Mouse (Mus musculus): Measurements from ENCODE around the gene Mab21l2. TPM values are rescaled to one million over a fixed set of nuclear protein-coding genes. Genes with fewer than 3 reads are reported as not detected.

The Mab21l2 gene
- polyA plus RNA-seq, 1 experiment = not detected

DNA sequence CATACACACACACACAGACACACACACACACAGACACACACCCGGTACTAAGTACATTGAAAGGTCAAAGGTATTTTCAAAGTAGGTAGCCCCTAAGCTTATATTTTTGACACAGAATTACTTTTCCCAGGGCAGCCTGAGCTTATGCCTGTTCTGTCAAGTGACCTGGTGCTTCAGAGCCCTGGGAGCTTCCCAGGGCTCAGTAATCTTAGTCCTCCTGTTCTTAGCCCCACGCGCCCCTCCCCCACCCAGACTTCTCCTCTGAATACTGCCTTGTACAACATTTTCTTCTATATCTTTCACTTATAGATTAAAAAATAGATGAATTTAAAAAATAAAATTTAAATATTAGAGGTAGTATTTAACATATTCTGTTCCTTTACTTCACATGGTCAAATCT is 3.6 kb downstream of the Mab21l2 start:
- no peak overlapping the region for H3K4me3 ChIP-seq (ENCODE audit: low read depth, low read length)
- no peak for TF ChIP-seq CTCF (IDR thresholded peaks at IDR 0.05; ENCODE audit: low read depth, low read length)
- TF ChIP-seq EP300 (IDR thresholded peaks at IDR 0.05; ENCODE audit: insufficient read depth, low read depth, low read length) = no peak
- no peak for TF ChIP-seq POLR2A (IDR thresholded peaks at IDR 0.05; ENCODE audit: insufficient read depth, low read length)
- no peak overlapping the region for H3K27ac ChIP-seq (ENCODE audit: insufficient read depth, low read length)
- H3K27me3 ChIP-seq (ENCODE audit: control insufficient read depth, insufficient read depth, low read length, poor library complexity, severe bottlenecking) = 0 out of 2 replicates have a peak, but pooled peaks cover 2% of the 10 kb centered on the region
- H3K9ac ChIP-seq (ENCODE audit: low read depth, poor library complexity, severe bottlenecking) = no peak overlapping the region
- H3K36me3 ChIP-seq (ENCODE audit: control insufficient read depth, insufficient read depth, low read length, poor library complexity, severe bottlenecking) = no peaks in the 10 kb centered on the region
- no peaks in the 10 kb centered on the region for H3K4me1 ChIP-seq (ENCODE audit: control insufficient read depth, insufficient read depth, low read length)
- H3K9me3 ChIP-seq (replicated peaks; ENCODE audit: control insufficient read depth, insufficient read depth, low read length, poor library complexity, severe bottlenecking) = no peaks in the 10 kb centered on the region

DNA sequence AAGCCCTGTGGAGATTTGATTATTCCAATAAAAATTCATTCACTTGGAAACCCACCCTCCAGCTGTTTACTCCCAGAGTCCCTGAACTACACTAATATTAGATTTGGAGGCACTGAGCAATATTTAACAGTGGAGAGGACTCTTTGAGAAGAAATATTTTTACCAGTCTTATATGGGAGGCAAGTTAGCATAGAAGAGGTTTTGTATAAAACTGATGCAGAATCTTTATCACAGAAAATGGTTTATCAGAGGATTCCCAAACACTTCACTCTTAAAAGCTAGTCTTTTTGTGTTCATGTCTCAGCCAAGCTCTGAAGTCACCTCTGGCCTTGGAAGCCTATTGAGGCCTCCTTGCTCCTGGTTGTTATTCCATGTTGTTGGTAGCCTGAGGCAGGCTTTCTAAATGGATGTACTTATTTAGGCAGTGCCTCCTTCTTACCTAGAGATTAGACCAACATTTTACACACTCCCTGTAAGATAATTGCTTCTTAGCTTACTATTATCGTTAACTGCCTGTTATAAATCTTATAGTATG is 6.5 kb downstream of the Mab21l2 start:
- no peaks in the 10 kb centered on the region for H3K9me3 ChIP-seq (replicated peaks; ENCODE audit: control insufficient read depth, insufficient read depth, low read length, poor library complexity, severe bottlenecking)
- no peak overlapping the region for H3K4me3 ChIP-seq (ENCODE audit: low read depth, low read length)
- H3K9ac ChIP-seq (ENCODE audit: low read depth, poor library complexity, severe bottlenecking) = no peak overlapping the region
- 0 out of 2 replicates have a peak, but pooled peaks cover 2% of the 10 kb centered on the region for H3K27me3 ChIP-seq (ENCODE audit: control insufficient read depth, insufficient read depth, low read length, poor library complexity, severe bottlenecking)
- no peaks in the 10 kb centered on the region for H3K4me1 ChIP-seq (ENCODE audit: control insufficient read depth, insufficient read depth, low read length)
- TF ChIP-seq CTCF (IDR thresholded peaks at IDR 0.05; ENCODE audit: low read depth, low read length) (no peak), EP300 (IDR thresholded peaks at IDR 0.05; ENCODE audit: insufficient read depth, low read depth, low read length) (no peak), POLR2A (IDR thresholded peaks at IDR 0.05; ENCODE audit: insufficient read depth, low read length) (no peak)
- H3K27ac ChIP-seq (ENCODE audit: insufficient read depth, low read length) = no peak overlapping the region
- H3K36me3 ChIP-seq (ENCODE audit: control insufficient read depth, insufficient read depth, low read length, poor library complexity, severe bottlenecking) = no peaks in the 10 kb centered on the region

DNA sequence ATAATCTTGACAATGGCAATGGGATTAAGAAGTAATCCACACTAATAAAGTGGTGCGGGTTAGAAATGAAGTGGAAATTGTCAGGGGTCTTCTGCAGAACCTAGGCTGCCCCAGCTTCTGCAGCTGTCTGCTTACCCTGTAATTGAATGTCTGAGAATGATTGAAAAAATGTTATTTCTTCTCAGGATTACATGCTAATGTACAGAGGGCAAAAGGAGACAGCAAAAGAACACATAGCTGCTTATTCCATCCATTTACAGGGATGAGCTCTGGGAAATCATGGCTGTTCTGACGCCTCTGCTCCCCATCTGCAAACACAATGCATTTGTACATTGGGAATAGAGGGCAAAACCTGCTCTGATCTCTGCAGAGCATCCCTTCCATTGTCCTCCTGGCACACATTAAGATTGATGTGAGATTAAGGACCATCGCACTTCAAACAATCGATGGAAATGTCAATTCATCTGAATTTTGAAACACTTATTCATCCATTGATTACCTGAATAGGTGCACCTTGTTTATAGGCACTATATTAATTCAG is 7.3 kb downstream of the Mab21l2 start:
- Histone ChIP-seq H3K4me3 (ENCODE audit: low read depth, low read length) (no peak overlapping the region), H3K4me1 (ENCODE audit: control insufficient read depth, insufficient read depth, low read length) (no peaks in the 10 kb centered on the region), H3K27me3 (ENCODE audit: control insufficient read depth, insufficient read depth, low read length, poor library complexity, severe bottlenecking) (0 out of 2 replicates have a peak, but pooled peaks cover 2% of the 10 kb centered on the region), H3K9me3 (replicated peaks; ENCODE audit: control insufficient read depth, insufficient read depth, low read length, poor library complexity, severe bottlenecking) (no peaks in the 10 kb centered on the region), H3K36me3 (ENCODE audit: control insufficient read depth, insufficient read depth, low read length, poor library complexity, severe bottlenecking) (no peaks in the 10 kb centered on the region), H3K9ac (ENCODE audit: low read depth, poor library complexity, severe bottlenecking) (no peak overlapping the region), H3K27ac (ENCODE audit: insufficient read depth, low read length) (no peak overlapping the region)
- TF ChIP-seq EP300 (IDR thresholded peaks at IDR 0.05; ENCODE audit: insufficient read depth, low read depth, low read length) (no peak), POLR2A (IDR thresholded peaks at IDR 0.05; ENCODE audit: insufficient read depth, low read length) (no peak), CTCF (IDR thresholded peaks at IDR 0.05; ENCODE audit: low read depth, low read length) (no peak)

DNA sequence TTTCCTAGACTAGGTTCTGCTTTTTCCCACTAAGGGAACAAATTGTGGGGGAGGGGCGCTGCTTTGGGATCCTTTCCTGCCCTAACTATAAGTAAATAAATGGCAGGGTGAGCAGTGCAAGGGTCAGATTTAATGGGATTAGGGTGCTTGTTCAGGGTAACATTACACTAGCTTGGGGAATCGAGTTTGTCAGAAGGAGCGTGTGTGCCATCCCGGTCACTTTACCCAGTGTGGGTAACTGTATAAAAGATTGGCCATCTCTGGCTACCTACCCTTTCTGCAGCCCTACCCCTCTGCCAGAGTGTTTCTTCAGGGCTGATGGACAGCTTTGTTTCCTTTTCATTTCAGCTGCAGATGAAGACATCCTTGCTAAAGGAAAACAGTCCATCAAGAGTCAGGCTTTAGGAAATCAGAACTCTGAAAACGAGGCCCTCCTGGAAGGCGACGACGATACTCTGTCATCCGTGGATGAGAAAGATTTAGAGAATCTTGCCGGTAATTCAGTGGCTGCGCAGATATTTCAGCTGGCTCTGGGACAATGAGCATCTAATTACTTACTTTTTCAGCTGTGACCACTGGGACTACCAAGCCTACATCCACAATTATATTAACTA is 8.8 kb downstream of the Mab21l2 start:
- Histone ChIP-seq H3K4me1 (ENCODE audit: control insufficient read depth, insufficient read depth, low read length) (no peaks in the 10 kb centered on the region), H3K27me3 (ENCODE audit: control insufficient read depth, insufficient read depth, low read length, poor library complexity, severe bottlenecking) (no peaks in the 10 kb centered on the region), H3K36me3 (ENCODE audit: control insufficient read depth, insufficient read depth, low read length, poor library complexity, severe bottlenecking) (no peaks in the 10 kb centered on the region), H3K27ac (ENCODE audit: insufficient read depth, low read length) (no peak overlapping the region; the same call in 1 of the 2 replicates), H3K9ac (ENCODE audit: low read depth, poor library complexity, severe bottlenecking) (no peak overlapping the region), H3K9me3 (replicated peaks; ENCODE audit: control insufficient read depth, insufficient read depth, low read length, poor library complexity, severe bottlenecking) (no peaks in the 10 kb centered on the region), H3K4me3 (ENCODE audit: low read depth, low read length) (no peak overlapping the region)
- no peak for TF ChIP-seq POLR2A (IDR thresholded peaks at IDR 0.05; ENCODE audit: insufficient read depth, low read length)
- TF ChIP-seq CTCF (IDR thresholded peaks at IDR 0.05; ENCODE audit: low read depth, low read length) = no peak
- no peak for TF ChIP-seq EP300 (IDR thresholded peaks at IDR 0.05; ENCODE audit: insufficient read depth, low read depth, low read length)

DNA sequence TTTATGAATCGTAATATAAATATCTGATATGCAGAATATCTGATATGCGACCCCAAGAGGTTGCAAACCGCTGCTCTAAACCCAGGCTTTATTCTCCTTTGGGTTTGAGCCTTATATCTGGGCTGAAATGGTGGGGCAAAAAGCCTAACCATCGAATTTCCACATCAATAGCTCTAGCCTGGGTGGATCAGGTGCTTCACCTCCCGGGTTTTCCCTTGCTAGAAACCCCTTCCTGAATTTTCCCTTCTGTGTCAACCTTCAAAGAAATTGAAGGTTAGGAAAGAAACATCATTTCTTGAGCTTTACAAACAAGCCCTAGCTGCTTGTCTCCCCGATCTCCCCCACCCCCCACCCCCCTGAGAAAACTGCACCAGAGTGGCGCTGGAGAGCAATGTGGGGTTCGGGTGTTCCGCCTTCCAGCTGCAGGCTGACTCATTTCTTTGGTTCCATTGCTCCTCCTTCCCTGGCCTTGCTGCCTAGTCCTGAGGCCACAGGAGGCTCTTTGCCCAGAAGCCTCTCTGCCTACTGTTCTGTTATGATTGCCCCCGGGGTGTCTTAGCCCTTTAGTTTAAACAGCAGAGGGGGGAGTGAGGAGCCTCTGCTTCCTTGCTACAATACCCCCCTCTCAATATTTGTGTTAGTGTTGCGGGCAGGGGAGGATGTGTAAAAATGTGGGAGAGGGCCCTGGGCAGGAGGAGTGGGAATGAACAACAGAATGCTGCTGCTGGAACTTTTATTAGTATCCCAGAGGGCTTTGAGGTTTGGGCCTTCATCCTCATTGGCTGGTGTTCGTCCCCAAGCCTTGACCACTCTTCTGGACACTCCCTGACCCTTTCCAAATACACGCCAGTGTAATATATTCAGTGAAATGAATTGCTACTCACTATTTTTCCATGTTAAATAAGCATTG is 9.5 kb downstream of the Mab21l2 start:
- H3K27me3 ChIP-seq (ENCODE audit: control insufficient read depth, insufficient read depth, low read length, poor library complexity, severe bottlenecking) = no peaks in the 10 kb centered on the region
- peak overlapping the region; percentile 60; the same call in 1 of the 2 replicates for H3K27ac ChIP-seq (ENCODE audit: insufficient read depth, low read length)
- no peaks in the 10 kb centered on the region for H3K4me1 ChIP-seq (ENCODE audit: control insufficient read depth, insufficient read depth, low read length)
- no peaks in the 10 kb centered on the region for H3K36me3 ChIP-seq (ENCODE audit: control insufficient read depth, insufficient read depth, low read length, poor library complexity, severe bottlenecking)
- no peak overlapping the region; the same call in 1 of the 2 replicates for H3K9ac ChIP-seq (ENCODE audit: low read depth, poor library complexity, severe bottlenecking)
- H3K9me3 ChIP-seq (replicated peaks; ENCODE audit: control insufficient read depth, insufficient read depth, low read length, poor library complexity, severe bottlenecking) = no peaks in the 10 kb centered on the region
- no peak overlapping the region for H3K4me3 ChIP-seq (ENCODE audit: low read depth, low read length)
- TF ChIP-seq POLR2A (IDR thresholded peaks at IDR 0.05; ENCODE audit: insufficient read depth, low read length) = no peak
- TF ChIP-seq CTCF (IDR thresholded peaks at IDR 0.05; ENCODE audit: low read depth, low read length) = no peak
- TF ChIP-seq EP300 (IDR thresholded peaks at IDR 0.05; ENCODE audit: insufficient read depth, low read depth, low read length) = no peak
